Mouse (Mus musculus): ENCODE results near the gene Tspan9. TPM values are rescaled to one million over a fixed set of nuclear protein-coding genes. Genes with fewer than 3 reads are reported as not detected.

The Tspan9 gene
- total RNA-seq, 1 experiment: 161 TPM

DNA sequence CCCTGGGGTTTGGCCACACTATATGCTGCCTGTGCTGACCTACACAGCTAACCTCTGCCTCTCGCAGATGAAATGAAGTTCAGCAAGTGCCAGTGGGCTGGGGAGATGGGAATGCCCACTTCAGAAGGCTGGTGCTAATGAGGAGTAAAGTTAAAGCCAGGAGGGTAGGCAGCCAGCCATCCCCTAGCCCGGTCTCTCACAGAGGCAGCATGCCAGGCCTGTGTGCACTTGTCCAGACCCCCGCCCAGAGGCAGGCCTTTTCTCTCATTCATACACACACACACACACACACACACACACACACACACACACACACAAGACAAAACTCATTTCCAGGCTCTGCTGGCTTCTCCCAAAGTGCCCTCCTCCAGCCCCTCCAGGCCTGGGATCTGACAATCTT is 142.6 kb downstream of the Tspan9 start:
- Histone ChIP-seq H3K4me1 (ENCODE audit: control insufficient read depth in 2 of 2, insufficient read depth in 2 of 2, low read length in 2 of 2, poor library complexity in 1 of 2) (no peaks in the 10 kb centered on the region), H3K4me3 (ENCODE audit: insufficient read depth in 1 of 2, low read depth in 1 of 2, low read length in 2 of 2, poor library complexity in 1 of 2, severe bottlenecking in 1 of 2) (no peak overlapping the region), H3K36me3 (ENCODE audit: control insufficient read depth, insufficient read depth, low read length, poor library complexity, severe bottlenecking) (no peaks in the 10 kb centered on the region), H3K27ac (ENCODE audit: insufficient read depth, low read depth, low read length, poor library complexity, severe bottlenecking) (no peak overlapping the region), H3K9ac (ENCODE audit: insufficient read depth, low read depth, low read length, poor library complexity, severe bottlenecking) (no peak overlapping the region), H3K9me3 (ENCODE audit: control insufficient read depth, insufficient read depth, low read depth, low read length) (no peaks in the 10 kb centered on the region)
- in situ Hi-C loops (cut with MboI; ENCODE audit: low sequenced_read_pairs in 2 of 2, unreplicated experiment in 2 of 2): no loop called here
- TF ChIP-seq ZC3H11A (IDR thresholded peaks at IDR 0.05; ENCODE audit: borderline replicate concordance, low read depth, low read length) (no peak), CHD2 (IDR thresholded peaks at IDR 0.05; ENCODE audit: low read depth, low read length) (no peak), ZNF384 (IDR thresholded peaks at IDR 0.05; ENCODE audit: low read depth, low read length) (no peak), MAFK (IDR thresholded peaks at IDR 0.05; ENCODE audit: insufficient read depth, low read depth, low read length) (no peak), HCFC1 (IDR thresholded peaks at IDR 0.05; ENCODE audit: borderline replicate concordance, insufficient read depth, low read length) (no peak)
- DNase-seq (ENCODE audit: low read depth, low spot score): no peak

DNA sequence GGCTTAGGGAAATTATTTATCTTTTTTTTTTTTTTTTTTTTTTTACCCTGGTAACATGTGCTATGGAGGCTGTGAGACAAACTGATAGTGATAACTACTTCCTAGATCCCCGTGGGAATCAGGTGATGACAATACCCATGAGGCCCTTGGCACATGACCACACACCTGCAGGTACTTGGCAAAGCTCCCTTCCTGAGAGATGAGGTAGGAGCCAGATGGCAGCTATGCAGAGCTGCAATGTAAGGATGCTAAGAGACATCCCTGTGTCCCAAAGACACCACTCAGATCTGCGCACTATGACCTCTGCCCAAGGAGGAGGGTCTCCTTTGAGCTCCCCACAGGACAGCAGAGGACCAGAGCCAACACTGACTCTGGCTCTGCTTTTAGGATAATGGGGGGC is 144.3 kb downstream of the Tspan9 start:
- Histone ChIP-seq H3K9me3 (ENCODE audit: control insufficient read depth, insufficient read depth, low read depth, low read length) (no peaks in the 10 kb centered on the region), H3K27ac (ENCODE audit: insufficient read depth, low read depth, low read length, poor library complexity, severe bottlenecking) (no peak overlapping the region), H3K36me3 (ENCODE audit: control insufficient read depth, insufficient read depth, low read length, poor library complexity, severe bottlenecking) (no peaks in the 10 kb centered on the region), H3K4me1 (ENCODE audit: control insufficient read depth in 2 of 2, insufficient read depth in 2 of 2, low read length in 2 of 2, poor library complexity in 1 of 2) (no peaks in the 10 kb centered on the region), H3K4me3 (ENCODE audit: insufficient read depth in 1 of 2, low read depth in 1 of 2, low read length in 2 of 2, poor library complexity in 1 of 2, severe bottlenecking in 1 of 2) (no peak overlapping the region), H3K9ac (ENCODE audit: insufficient read depth, low read depth, low read length, poor library complexity, severe bottlenecking) (no peak overlapping the region)
- in situ Hi-C loops (cut with MboI; ENCODE audit: low sequenced_read_pairs in 2 of 2, unreplicated experiment in 2 of 2): no loop called here
- TF ChIP-seq HCFC1 (IDR thresholded peaks at IDR 0.05; ENCODE audit: borderline replicate concordance, insufficient read depth, low read length): no peak
- no peak for TF ChIP-seq MAFK (IDR thresholded peaks at IDR 0.05; ENCODE audit: insufficient read depth, low read depth, low read length)
- no peak for TF ChIP-seq ZNF384 (IDR thresholded peaks at IDR 0.05; ENCODE audit: low read depth, low read length)
- TF ChIP-seq CHD2 (IDR thresholded peaks at IDR 0.05; ENCODE audit: low read depth, low read length): no peak
- no peak for TF ChIP-seq ZC3H11A (IDR thresholded peaks at IDR 0.05; ENCODE audit: borderline replicate concordance, low read depth, low read length)
- no peak for DNase-seq (ENCODE audit: low read depth, low spot score)

DNA sequence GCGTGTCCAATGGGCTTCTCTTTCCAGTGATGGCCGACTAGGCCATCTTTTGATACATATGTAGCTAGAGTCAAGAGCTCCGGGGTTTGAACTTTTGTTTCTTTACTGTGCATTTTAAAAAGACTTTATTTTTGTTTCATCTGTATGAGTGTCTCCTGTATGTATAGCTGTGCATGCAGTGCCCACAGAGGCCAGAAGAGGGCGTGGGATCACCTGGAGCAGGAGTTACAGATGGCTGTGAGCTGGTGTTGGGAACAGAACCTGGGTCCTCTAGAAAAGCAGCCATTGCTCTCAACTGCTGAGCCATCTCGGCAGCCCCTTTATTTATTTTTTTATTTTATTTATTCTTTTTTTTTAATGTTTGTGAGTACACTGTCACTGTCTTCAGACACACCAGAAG is 146.5 kb downstream of the Tspan9 start:
- no peaks in the 10 kb centered on the region for H3K9me3 ChIP-seq (ENCODE audit: control insufficient read depth, insufficient read depth, low read depth, low read length)
- in situ Hi-C loops (cut with MboI; ENCODE audit: low sequenced_read_pairs in 2 of 2, unreplicated experiment in 2 of 2): no loop called here
- H3K9ac ChIP-seq (ENCODE audit: insufficient read depth, low read depth, low read length, poor library complexity, severe bottlenecking): no peak overlapping the region
- no peak overlapping the region for H3K27ac ChIP-seq (ENCODE audit: insufficient read depth, low read depth, low read length, poor library complexity, severe bottlenecking)
- no peaks in the 10 kb centered on the region for H3K36me3 ChIP-seq (ENCODE audit: control insufficient read depth, insufficient read depth, low read length, poor library complexity, severe bottlenecking)
- no peaks in the 10 kb centered on the region for H3K4me1 ChIP-seq (ENCODE audit: control insufficient read depth in 2 of 2, insufficient read depth in 2 of 2, low read length in 2 of 2, poor library complexity in 1 of 2)
- H3K4me3 ChIP-seq (ENCODE audit: insufficient read depth in 1 of 2, low read depth in 1 of 2, low read length in 2 of 2, poor library complexity in 1 of 2, severe bottlenecking in 1 of 2): no peak overlapping the region
- TF ChIP-seq ZNF384 (IDR thresholded peaks at IDR 0.05; ENCODE audit: low read depth, low read length) (no peak), HCFC1 (IDR thresholded peaks at IDR 0.05; ENCODE audit: borderline replicate concordance, insufficient read depth, low read length) (no peak), CHD2 (IDR thresholded peaks at IDR 0.05; ENCODE audit: low read depth, low read length) (no peak), ZC3H11A (IDR thresholded peaks at IDR 0.05; ENCODE audit: borderline replicate concordance, low read depth, low read length) (no peak), MAFK (IDR thresholded peaks at IDR 0.05; ENCODE audit: insufficient read depth, low read depth, low read length) (no peak)
- DNase-seq (ENCODE audit: low read depth, low spot score): no peak

DNA sequence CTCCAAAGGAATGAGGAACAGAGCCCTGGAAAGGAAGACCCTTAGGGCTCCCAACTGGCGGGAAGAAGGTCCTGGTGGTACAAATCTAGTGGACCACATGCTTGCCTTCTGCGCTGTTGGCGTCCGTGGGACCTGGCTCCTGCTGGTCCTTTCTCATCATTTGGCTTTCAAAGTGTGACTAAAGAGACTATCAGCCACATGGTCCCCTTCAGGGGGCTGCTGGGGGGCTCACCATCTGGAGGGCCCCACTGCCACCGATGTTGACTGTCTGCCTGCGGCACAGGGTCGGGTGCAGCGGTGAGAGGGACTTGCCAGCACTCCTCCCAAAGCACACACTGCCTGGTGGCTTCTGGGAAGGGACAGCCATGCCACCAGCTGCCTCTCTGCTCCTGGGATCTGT is 150.4 kb downstream of the Tspan9 start:
- TF ChIP-seq HCFC1 (IDR thresholded peaks at IDR 0.05; ENCODE audit: borderline replicate concordance, insufficient read depth, low read length) (no peak), ZC3H11A (IDR thresholded peaks at IDR 0.05; ENCODE audit: borderline replicate concordance, low read depth, low read length) (no peak), ZNF384 (IDR thresholded peaks at IDR 0.05; ENCODE audit: low read depth, low read length) (no peak), CHD2 (IDR thresholded peaks at IDR 0.05; ENCODE audit: low read depth, low read length) (no peak), MAFK (IDR thresholded peaks at IDR 0.05; ENCODE audit: insufficient read depth, low read depth, low read length) (no peak)

More for the DNA sequence above, 150.4 kb downstream of the Tspan9 start:
- H3K9me3 ChIP-seq (ENCODE audit: control insufficient read depth, insufficient read depth, low read depth, low read length): no peaks in the 10 kb centered on the region
- H3K27ac ChIP-seq (ENCODE audit: insufficient read depth, low read depth, low read length, poor library complexity, severe bottlenecking): no peak overlapping the region
- H3K4me1 ChIP-seq (ENCODE audit: control insufficient read depth in 2 of 2, insufficient read depth in 2 of 2, low read length in 2 of 2, poor library complexity in 1 of 2): no peaks in the 10 kb centered on the region
- no peak overlapping the region for H3K9ac ChIP-seq (ENCODE audit: insufficient read depth, low read depth, low read length, poor library complexity, severe bottlenecking)
- in situ Hi-C loops (cut with MboI; ENCODE audit: low sequenced_read_pairs in 2 of 2, unreplicated experiment in 2 of 2): no loop called here
- no peak overlapping the region for H3K4me3 ChIP-seq (ENCODE audit: insufficient read depth in 1 of 2, low read depth in 1 of 2, low read length in 2 of 2, poor library complexity in 1 of 2, severe bottlenecking in 1 of 2)
- DNase-seq (ENCODE audit: low read depth, low spot score): no peak
- H3K36me3 ChIP-seq (ENCODE audit: control insufficient read depth, insufficient read depth, low read length, poor library complexity, severe bottlenecking): no peaks in the 10 kb centered on the region
